Mouse (Mus musculus) hindbrain, postnatal 0 days (tissue): ENCODE data around the gene Elp4. TPM values are rescaled to one million over a fixed set of nuclear protein-coding genes. Genes with fewer than 3 reads are reported as not detected.

Experiments used
- ATAC-seq: fragments of 200-750 bp; cut with Nextera tagmentation; 2 replicates; pipeline ENCODE4 v1.8.0; 2017; ENCODE audit warnings: mild to moderate bottlenecking, moderate TSS enrichment, moderate library complexity
- DNase-seq: peaks from one replicate; pipeline ENCODE4 v3.0.0-alpha.2; 2015; ENCODE audit warnings: low spot score
- H3K27ac ChIP-seq: fragments of 300-500 bp; sonication (generic); 2 replicates; pipeline ENCODE4 v1.5.1; 2014; ENCODE audit warnings: mild to moderate bottlenecking
- H3K27me3 ChIP-seq: fragments of 300-500 bp; sonication (generic); 2 replicates; pipeline ENCODE4 v1.6.1; 2014; ENCODE audit warnings: low read length, mixed read lengths; ENCODE audit not compliant: insufficient read depth
- H3K36me3 ChIP-seq: fragments of 300-500 bp; sonication (generic); 2 replicates; pipeline ENCODE4 v1.6.1; 2014; ENCODE audit warnings: low read length, mixed read lengths; ENCODE audit not compliant: insufficient read depth
- H3K4me1 ChIP-seq: fragments of 300-500 bp; sonication (generic); 2 replicates; pipeline ENCODE4 v1.6.1; 2014; ENCODE audit warnings: antibody characterized with exemption, low read length, mixed read lengths; ENCODE audit not compliant: insufficient read depth
- H3K4me2 ChIP-seq: fragments of 300-500 bp; sonication (generic); 2 replicates; pipeline ENCODE4 v1.6.1; 2014; ENCODE audit warnings: low read depth, mild to moderate bottlenecking, low read length, moderate library complexity, mixed read lengths
- H3K4me3 ChIP-seq: fragments of 300-500 bp; sonication (generic); 2 replicates; pipeline ENCODE4 v1.5.1; 2014; ENCODE audit warnings: low read length
- H3K9ac ChIP-seq: fragments of 300-500 bp; sonication (generic); replicated peaks from 2 replicates; pipeline ENCODE4 v1.6.1; 2014; ENCODE audit warnings: mild to moderate bottlenecking, low read length, moderate library complexity, mixed read lengths
- H3K9me3 ChIP-seq: fragments of 300-500 bp; sonication (generic); 2 replicates; pipeline ENCODE4 v1.6.1; 2016; ENCODE audit warnings: low read length, mixed read lengths
- CTCF ChIP-seq: IDR thresholded peaks from 2 replicates; pipeline ENCODE4 v1.5.1; 2016; ENCODE audit warnings: antibody characterized with exemption, control low read depth, low read depth
- WGBS: fragments of 180-500 bp; shearing (Covaris S2); extraction: QIAGEN DNeasy Blood & Tissue Kit; methylation state at CpG from one replicate; pipeline ENCODE4 v1.1.7; 2014; 5-methylcytosine and 5-hydroxymethylcytosine counted together
- polyA plus RNA-seq: library from polyadenylated mRNA; unstranded; fragments of >200 nt; fragmentation: Nextera tagmentation; extraction: Ambion mirVana; gene quantifications from 2 replicates; pipeline ENCODE4 v1.2.1, GENCODE M21; 2015
- total RNA-seq: library from RNA; depleted of rRNA; stranded (reverse); fragments of >200 nt; gene quantifications from 2 replicates; pipeline ENCODE4 v1.2.3, GENCODE M21; 2014; rRNA removed

The Elp4 gene
- total and polyA plus RNA-seq, 2 experiments from 2014 or later = 15.9 to 31.0 TPM

DNA sequence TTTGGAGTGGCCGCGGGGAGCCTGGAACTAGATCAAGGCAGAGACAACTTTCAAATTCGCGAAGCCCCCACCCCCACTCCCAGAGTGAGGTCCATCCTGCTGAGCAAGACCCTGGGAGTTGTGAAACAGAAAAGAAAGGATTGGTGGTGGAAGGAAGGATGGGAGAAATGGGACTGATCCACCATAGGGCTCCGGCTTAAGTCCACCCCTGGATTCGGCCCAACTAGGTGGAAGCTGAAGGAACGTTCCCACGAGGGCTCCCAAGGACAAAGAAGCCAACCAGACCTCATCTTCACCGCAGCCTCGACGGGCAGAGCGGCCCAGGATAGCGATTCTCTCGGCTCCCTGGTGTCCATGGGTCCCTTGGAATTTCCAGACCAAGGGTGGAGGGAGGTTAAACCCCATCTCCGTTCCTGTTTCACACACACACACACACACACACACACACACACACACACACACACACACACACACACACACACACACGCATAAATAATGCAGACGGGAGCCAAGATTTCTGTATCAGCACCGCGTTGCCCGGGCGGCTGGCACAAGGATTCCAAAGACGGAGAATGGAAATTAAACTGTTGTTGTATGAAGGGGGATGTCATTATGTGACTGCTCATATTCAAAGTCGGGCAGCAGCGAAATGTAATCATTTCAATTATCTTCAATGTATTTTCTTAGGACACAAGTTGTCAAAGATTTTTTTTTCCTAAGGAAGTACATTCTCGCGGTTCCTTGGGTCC lies 243.3 kb downstream of the Elp4 start:
- peak overlapping the region; percentile 52 for H3K4me2 ChIP-seq
- no peak for TF ChIP-seq CTCF
- H3K9ac ChIP-seq = peak overlapping the region; percentile 28; the same call in 1 of the 2 replicates
- no peaks in the 10 kb centered on the region for H3K36me3 ChIP-seq
- ATAC-seq (peak; percentile 46; the same call in 1 of the 2 replicates), DNase-seq (peak; percentile 58)
- H3K9me3 ChIP-seq = no peaks in the 10 kb centered on the region
- peak overlapping the region; percentile 29 for H3K4me3 ChIP-seq
- peak overlapping the region; percentile 70; the same call in 1 of the 2 replicates for H3K27ac ChIP-seq
- WGBS = 3% methylated on average over 26 of the region's 26 CpGs
- 0 out of 2 replicates have a peak, but pooled peaks cover 2% of the 10 kb centered on the region for H3K4me1 ChIP-seq
- H3K27me3 ChIP-seq = peaks cover 47% of the 10 kb centered on the region

DNA sequence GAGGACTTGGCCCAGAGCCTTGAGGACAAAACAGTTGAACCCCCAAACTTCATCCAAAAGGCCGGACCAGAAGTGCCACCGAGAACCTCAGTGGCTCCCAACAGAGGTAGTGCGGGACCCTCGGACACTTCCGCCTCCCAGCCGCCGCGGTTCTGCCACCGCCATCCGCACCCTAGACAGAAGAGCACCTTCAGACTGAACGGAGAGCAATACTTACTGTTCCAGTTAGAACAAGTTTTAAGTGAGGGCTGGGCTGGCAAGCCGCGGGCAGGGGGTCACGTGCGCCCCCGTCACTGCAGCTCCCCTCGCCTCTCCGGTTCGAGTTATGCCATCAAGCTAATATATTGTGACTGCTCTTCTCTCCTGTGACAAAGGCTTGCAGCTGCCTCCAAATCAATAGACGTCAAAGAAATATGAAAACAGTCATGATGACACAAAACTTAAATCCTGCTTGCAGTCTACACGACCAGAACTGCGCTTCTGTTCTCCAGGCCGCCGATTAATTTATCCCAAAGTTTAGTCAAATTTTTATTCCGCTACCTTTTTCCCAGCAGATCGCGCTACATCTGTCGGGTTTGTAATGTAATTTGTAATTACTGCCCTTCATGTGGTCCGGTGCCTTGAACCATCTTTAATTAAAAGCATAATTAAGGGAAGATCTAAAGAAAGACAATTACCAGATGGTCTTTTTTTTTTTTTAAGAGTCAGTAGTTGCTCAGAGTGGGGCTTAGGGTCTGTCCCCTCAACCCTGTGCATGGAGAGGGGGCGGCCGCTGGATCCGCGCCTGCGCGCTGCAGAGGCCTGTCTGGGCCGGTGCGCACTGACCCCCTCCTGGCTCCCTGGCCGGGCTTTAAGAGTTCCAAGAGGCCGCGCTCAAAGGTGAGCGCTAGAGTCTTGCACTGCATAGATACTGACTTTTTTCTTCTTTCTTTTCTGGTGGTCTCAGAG lies 244.2 kb downstream of the Elp4 start:
- peak; percentile 73 for DNase-seq

DNA sequence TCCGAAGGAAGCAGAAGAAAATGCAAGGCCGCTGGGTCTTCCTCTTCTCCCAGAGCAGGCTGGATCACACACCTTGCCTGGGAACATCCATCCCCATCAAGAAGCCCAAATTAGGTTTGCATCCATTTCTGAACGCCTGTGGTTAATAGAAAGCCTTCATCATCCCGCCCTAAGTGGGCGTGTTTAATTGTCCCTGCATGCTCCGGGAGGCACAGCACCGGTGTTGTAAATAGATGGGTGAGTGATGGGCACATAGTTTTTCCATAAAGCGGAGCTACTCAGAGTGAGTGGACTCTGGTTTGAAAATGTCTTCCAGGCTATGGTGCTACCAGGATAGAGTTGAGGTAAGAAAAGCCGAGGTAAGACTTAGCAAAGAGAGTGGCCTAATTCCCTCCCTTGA lies 245.0 kb downstream of the Elp4 start:
- no peaks in the 10 kb centered on the region for H3K36me3 ChIP-seq
- no peak for DNase-seq
- H3K4me2 ChIP-seq = peak overlapping the region; percentile 52
- peak overlapping the region; percentile 30; the same call in 1 of the 2 replicates for H3K9ac ChIP-seq
- H3K27me3 ChIP-seq = peaks cover 44% of the 10 kb centered on the region
- H3K27ac ChIP-seq = peak overlapping the region; percentile 70; the same call in 1 of the 2 replicates
- WGBS = 20% methylated on average over 9 of the region's 9 CpGs
- no peaks in the 10 kb centered on the region for H3K9me3 ChIP-seq
- no peak for TF ChIP-seq CTCF
- H3K4me3 ChIP-seq = peak overlapping the region; percentile 29
- ATAC-seq = no peak
- 0 out of 2 replicates have a peak, but pooled peaks cover 2% of the 10 kb centered on the region for H3K4me1 ChIP-seq

More for the DNA sequence above, 244.2 kb downstream of the Elp4 start:
- 2% methylated on average over 41 of the region's 41 CpGs for WGBS
- ATAC-seq = peak; percentile 81
- H3K4me3 ChIP-seq = peak overlapping the region; percentile 29
- no peaks in the 10 kb centered on the region for H3K36me3 ChIP-seq
- H3K9me3 ChIP-seq = no peaks in the 10 kb centered on the region
- 0 out of 2 replicates have a peak, but pooled peaks cover 2% of the 10 kb centered on the region for H3K4me1 ChIP-seq
- no peak for TF ChIP-seq CTCF
- peaks cover 47% of the 10 kb centered on the region for H3K27me3 ChIP-seq
- peak overlapping the region; percentile 52 for H3K4me2 ChIP-seq
- peak overlapping the region; percentile 70 for H3K27ac ChIP-seq
- peak overlapping the region; percentile 30; the same call in 1 of the 2 replicates for H3K9ac ChIP-seq

DNA sequence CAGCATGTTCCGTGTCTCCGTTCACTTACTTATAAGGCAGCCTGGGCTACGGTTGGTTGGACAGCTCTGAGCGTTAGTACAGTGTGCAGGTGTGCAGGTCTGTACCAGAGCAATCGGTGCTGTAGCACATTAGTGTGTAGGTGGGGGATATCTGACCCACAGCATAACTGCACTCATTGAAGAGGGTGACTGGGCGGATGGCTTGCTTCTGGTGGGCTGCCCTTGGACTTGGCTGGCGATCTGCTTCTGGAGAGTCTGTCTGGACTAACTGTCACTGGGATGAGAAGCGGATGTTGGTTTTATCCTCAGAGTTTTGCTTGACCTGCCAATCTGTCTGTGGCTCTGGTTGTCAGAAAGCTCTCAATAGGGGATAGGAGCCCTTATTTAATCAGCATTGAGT lies 247.9 kb downstream of the Elp4 start:
- no peak overlapping the region for H3K27ac ChIP-seq
- no peak overlapping the region for H3K4me3 ChIP-seq
- no peaks in the 10 kb centered on the region for H3K9me3 ChIP-seq
- DNase-seq = no peak
- ATAC-seq = no peak
- TF ChIP-seq CTCF = no peak
- H3K9ac ChIP-seq = no peak overlapping the region
- no peaks in the 10 kb centered on the region for H3K36me3 ChIP-seq
- 75% methylated on average over 8 of the region's 8 CpGs for WGBS
- H3K27me3 ChIP-seq = peaks cover 31% of the 10 kb centered on the region
- no peak overlapping the region for H3K4me2 ChIP-seq
- H3K4me1 ChIP-seq = 0 out of 2 replicates have a peak, but pooled peaks cover 2% of the 10 kb centered on the region

Other genes with a start within 250 kb of the Elp4 start
- gene Pax6, start 235.7 kb downstream of the Elp4 start, total RNA-seq = 88.7 and 136 TPM in 2 replicates
- gene Pax6, start 235.7 kb downstream of the Elp4 start, polyA plus RNA-seq = 68.7 and 82.3 TPM in 2 replicates
- gene Immp1l, start 74 bp upstream of the Elp4 start, total RNA-seq = 29.7 and 30.8 TPM in 2 replicates
- gene Immp1l, start 74 bp upstream of the Elp4 start, polyA plus RNA-seq = 111 and 112 TPM in 2 replicates
- 12.7 and 21.3 TPM in 2 replicates for gene Dnajc24, start 99.0 kb upstream of the Elp4 start, total RNA-seq
- gene Dnajc24, start 99.0 kb upstream of the Elp4 start, polyA plus RNA-seq = 29.0 and 33.8 TPM in 2 replicates